Mouse (Mus musculus) erythroblast, embryonic 14.5 days (primary cell): ENCODE data around the gene Cfap43. TPM values are rescaled to one million over a fixed set of nuclear protein-coding genes. Genes with fewer than 3 reads are reported as not detected.

ENCODE experiments used
- H3K27me3 ChIP-seq: 2 replicates; pipeline ENCODE4 v1.6.1; 2012; ENCODE audit warnings: inconsistent platforms; ENCODE audit not compliant: control insufficient read depth
- H3K36me3 ChIP-seq: 2 replicates; pipeline ENCODE4 v1.6.1; 2012; ENCODE audit warnings: mild to moderate bottlenecking, inconsistent platforms; ENCODE audit not compliant: control insufficient read depth
- H3K4me1 ChIP-seq: 2 replicates; pipeline ENCODE4 v1.6.1; 2012; ENCODE audit warnings: inconsistent platforms; ENCODE audit not compliant: control insufficient read depth
- H3K4me3 ChIP-seq: replicated peaks from 2 replicates; pipeline ENCODE3; 2012; ENCODE audit warnings: moderate library complexity, mild to moderate bottlenecking, inconsistent platforms
- H3K9me3 ChIP-seq: 2 replicates; pipeline ENCODE4 v1.6.1; 2012; ENCODE audit warnings: low read length, inconsistent platforms, mixed read lengths; ENCODE audit not compliant: control insufficient read depth
- GATA1 ChIP-seq: IDR thresholded peaks from 2 replicates; pipeline ENCODE4 v1.6.1; 2012; ENCODE audit warnings: low read length, inconsistent platforms, mixed read lengths
- TAL1 ChIP-seq: IDR thresholded peaks from 3 replicates; pipeline ENCODE4 v1.6.1; 2012; ENCODE audit warnings: low read length, inconsistent platforms, mixed read lengths
- polyA plus RNA-seq: library from polyadenylated mRNA; stranded (reverse); fragments of >175 nt; gene quantifications from 2 replicates; pipeline ENCODE4 v1.2.3, GENCODE M21; 2012

The Cfap43 gene
- polyA plus RNA-seq, 1 experiment, result not detected

- Histone ChIP-seq H3K27me3 (peaks cover 7% of the 10 kb centered on the region; the same call in 1 of the 2 replicates), H3K4me1 (peaks cover 43% of the 10 kb centered on the region), H3K36me3 (peaks cover 8% of the 10 kb centered on the region), H3K4me3 (peak overlapping the region; percentile 94), H3K9me3 (no peaks in the 10 kb centered on the region)
- TF ChIP-seq GATA1, result no peak
- TF ChIP-seq TAL1, result no peak
These were observed 1.1 kb downstream of the Cfap43 start for GRCm38 (mm10) chr19:47918016-47918415.

GRCm38 (mm10) chr19:47917396-47917795, 1.7 kb downstream of the Cfap43 start:
- H3K36me3 ChIP-seq, result peaks cover 8% of the 10 kb centered on the region
- peak overlapping the region; percentile 94 for H3K4me3 ChIP-seq
- no peak for TF ChIP-seq GATA1
- no peak for TF ChIP-seq TAL1
- peaks cover 7% of the 10 kb centered on the region; the same call in 1 of the 2 replicates for H3K27me3 ChIP-seq
- peaks cover 43% of the 10 kb centered on the region for H3K4me1 ChIP-seq
- H3K9me3 ChIP-seq, result no peaks in the 10 kb centered on the region

- TF ChIP-seq GATA1 (no peak), TAL1 (no peak)
- no peaks in the 10 kb centered on the region for H3K9me3 ChIP-seq
- peaks cover 17% of the 10 kb centered on the region for H3K36me3 ChIP-seq
- H3K27me3 ChIP-seq, result peaks cover 7% of the 10 kb centered on the region; the same call in 1 of the 2 replicates
- no peak overlapping the region for H3K4me3 ChIP-seq
- H3K4me1 ChIP-seq, result peaks cover 56% of the 10 kb centered on the region
These were observed 3.8 kb downstream of the Cfap43 start for GRCm38 (mm10) chr19:47915251-47915650.

GRCm38 (mm10) chr19:47914191-47914590, 4.9 kb downstream of the Cfap43 start:
- Histone ChIP-seq H3K4me1 (peaks cover 56% of the 10 kb centered on the region), H3K27me3 (peaks cover 7% of the 10 kb centered on the region; the same call in 1 of the 2 replicates), H3K4me3 (no peak overlapping the region), H3K9me3 (no peaks in the 10 kb centered on the region), H3K36me3 (peaks cover 17% of the 10 kb centered on the region)
- TF ChIP-seq TAL1, result no peak

GRCm38 (mm10) chr19:47913344-47913743, 5.7 kb downstream of the Cfap43 start:
- Histone ChIP-seq H3K36me3 (peaks cover 17% of the 10 kb centered on the region), H3K27me3 (peaks cover 3% of the 10 kb centered on the region; the same call in 1 of the 2 replicates), H3K9me3 (no peaks in the 10 kb centered on the region), H3K4me3 (no peak overlapping the region), H3K4me1 (peaks cover 55% of the 10 kb centered on the region)
- TF ChIP-seq GATA1 (no peak), TAL1 (no peak)

GRCm38 (mm10) chr19:47910751-47911150, 8.3 kb downstream of the Cfap43 start:
- Histone ChIP-seq H3K4me1 (peaks cover 51% of the 10 kb centered on the region), H3K9me3 (no peaks in the 10 kb centered on the region), H3K27me3 (no peaks in the 10 kb centered on the region), H3K4me3 (no peak overlapping the region), H3K36me3 (peaks cover 22% of the 10 kb centered on the region)
- TF ChIP-seq GATA1, result no peak
- no peak for TF ChIP-seq TAL1

- no peaks in the 10 kb centered on the region for H3K9me3 ChIP-seq
- H3K36me3 ChIP-seq, result peaks cover 23% of the 10 kb centered on the region
- TF ChIP-seq TAL1, result no peak
- TF ChIP-seq GATA1, result no peak
- no peaks in the 10 kb centered on the region for H3K27me3 ChIP-seq
- peaks cover 56% of the 10 kb centered on the region for H3K4me1 ChIP-seq
- peak overlapping the region; percentile 54 for H3K4me3 ChIP-seq
These were observed 8.9 kb downstream of the Cfap43 start for GRCm38 (mm10) chr19:47910117-47910618.

GRCm38 (mm10) chr19:47909387-47910116, 9.5 kb downstream of the Cfap43 start:
- peaks cover 58% of the 10 kb centered on the region for H3K4me1 ChIP-seq
- no peaks in the 10 kb centered on the region for H3K9me3 ChIP-seq
- TF ChIP-seq TAL1 (no peak), GATA1 (no peak)
- no peaks in the 10 kb centered on the region for H3K27me3 ChIP-seq
- H3K4me3 ChIP-seq, result peak overlapping the region; percentile 54
- peaks cover 27% of the 10 kb centered on the region for H3K36me3 ChIP-seq

- TF ChIP-seq GATA1 (no peak), TAL1 (no peak)
- H3K27me3 ChIP-seq, result no peaks in the 10 kb centered on the region
- no peaks in the 10 kb centered on the region for H3K9me3 ChIP-seq
- H3K4me3 ChIP-seq, result peak overlapping the region; percentile 16
- H3K36me3 ChIP-seq, result peaks cover 26% of the 10 kb centered on the region
- H3K4me1 ChIP-seq, result peaks cover 58% of the 10 kb centered on the region
These were observed 10.1 kb downstream of the Cfap43 start for GRCm38 (mm10) chr19:47908961-47909371.
